Mouse (Mus musculus): ENCODE results near the gene Kdm4b. TPM values are rescaled to one million over a fixed set of nuclear protein-coding genes. Genes with fewer than 3 reads are reported as not detected.

Gene Kdm4b
- total and polyA plus RNA-seq, 3 experiments: 9.1 to 27.5 TPM; not detected in 1

DNA sequence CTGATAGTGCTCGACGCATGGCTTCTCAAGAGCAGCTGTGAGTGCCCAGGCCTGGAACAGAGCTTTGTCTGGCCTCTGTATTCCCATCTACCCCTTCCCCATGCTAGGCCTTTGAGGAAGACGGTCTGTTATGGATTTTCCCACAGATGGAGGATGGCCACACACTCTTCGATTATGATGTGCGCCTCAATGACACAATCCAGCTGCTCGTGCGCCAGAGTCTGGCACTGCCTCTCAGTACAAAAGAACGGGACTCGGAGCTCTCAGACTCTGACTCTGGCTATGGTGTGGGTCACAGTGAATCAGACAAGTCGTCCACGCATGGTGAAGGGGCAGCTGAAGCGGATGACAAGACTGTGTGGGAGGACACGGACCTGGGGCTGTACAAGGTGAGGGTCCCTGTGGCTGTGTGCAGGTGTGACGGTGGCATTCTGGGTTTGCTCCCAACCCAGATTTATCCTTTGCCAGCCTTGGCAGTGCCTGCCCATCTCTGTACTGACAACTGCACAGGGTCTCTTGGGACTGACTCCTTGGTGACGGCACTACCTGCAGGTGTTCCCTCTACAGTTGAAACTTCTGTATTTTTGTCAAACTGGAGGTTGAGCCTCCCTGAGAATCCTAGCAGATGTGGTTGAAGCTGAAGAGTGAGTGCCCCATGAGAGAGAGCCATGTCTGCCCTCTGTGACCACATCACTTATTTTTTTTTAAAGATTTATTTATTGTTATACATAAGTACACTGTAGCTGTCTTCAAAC, 16.5 kb upstream of the Kdm4b start:
- no peak overlapping the region for H3K4me3 ChIP-seq (ENCODE audit: control insufficient read depth in 1 of 2, insufficient read depth in 1 of 2, low read depth in 2 of 2, low read length in 2 of 2)
- H3K36me3 ChIP-seq (ENCODE audit: control insufficient read depth in 1 of 2, insufficient read depth in 2 of 2, low read length in 2 of 2): peaks cover 8 to 9% of the 10 kb centered on the region in 2 experiments
- no peaks in the 10 kb centered on the region for H3K27me3 ChIP-seq (ENCODE audit: control insufficient read depth in 1 of 2, insufficient read depth in 2 of 2, low read length in 2 of 2)
- H3K79me2 ChIP-seq (ENCODE audit: control insufficient read depth, insufficient read depth, low read length, poor library complexity): peaks cover 30% of the 10 kb centered on the region
- H3K27ac ChIP-seq (ENCODE audit: control insufficient read depth, low read depth, low read length): no peak overlapping the region
- DNase-seq (ENCODE audit: low read depth, low spot score): no peak
- peaks cover 0 to 9% of the 10 kb centered on the region in 2 experiments; a peak in 1 of 4 replicates for H3K4me1 ChIP-seq (ENCODE audit: control insufficient read depth in 1 of 2, insufficient read depth in 2 of 2, low read length in 2 of 2)
- H3K9ac ChIP-seq (ENCODE audit: control insufficient read depth, low read depth, low read length, poor library complexity, severe bottlenecking): no peak overlapping the region
- TF ChIP-seq MEF2A (IDR thresholded peaks at IDR 0.05; ENCODE audit: extremely low read depth, insufficient replicate concordance, low read depth, low read length, poor library complexity, severe bottlenecking) (no peak), POLR2A (IDR thresholded peaks at IDR 0.05; ENCODE audit: control insufficient read depth in 1 of 2, insufficient read depth in 1 of 2, low read depth in 1 of 2, low read length in 2 of 2, poor library complexity in 1 of 2) (0 out of 4 replicates have a peak, but pooled peaks of 1 of the 2 experiments have one; percentile 22)
- H3K9me3 ChIP-seq (replicated peaks; ENCODE audit: insufficient read depth, low read length): no peaks in the 10 kb centered on the region

DNA sequence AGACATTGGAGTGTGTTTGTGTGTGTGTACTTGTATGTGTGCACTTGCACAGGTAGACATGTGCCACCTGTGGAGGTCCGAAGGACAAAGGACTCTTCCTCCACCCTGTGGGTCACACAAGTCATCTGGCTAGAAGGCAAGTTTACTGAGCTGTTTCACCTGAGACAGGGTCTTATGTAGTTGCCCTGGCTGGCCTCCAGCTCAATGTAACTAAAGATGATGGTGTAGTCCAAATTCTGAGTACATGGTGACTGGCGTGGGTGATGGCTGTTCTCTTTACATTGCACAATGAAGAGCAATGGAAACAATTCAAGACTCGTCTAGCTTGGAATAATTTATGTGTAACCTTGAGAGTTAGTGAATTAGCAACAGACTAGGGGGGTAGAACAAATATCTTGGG, 1.4 kb upstream of the Kdm4b start:
- Histone ChIP-seq H3K36me3 (ENCODE audit: control insufficient read depth in 1 of 2, insufficient read depth in 2 of 2, low read length in 2 of 2) (peaks cover 0 to 13% of the 10 kb centered on the region in 2 experiments), H3K4me1 (ENCODE audit: control insufficient read depth in 1 of 2, insufficient read depth in 2 of 2, low read length in 2 of 2) (peaks cover 2 to 14% of the 10 kb centered on the region in 2 experiments), H3K27me3 (ENCODE audit: control insufficient read depth in 1 of 2, insufficient read depth in 2 of 2, low read length in 2 of 2) (no peaks in the 10 kb centered on the region), H3K9me3 (replicated peaks; ENCODE audit: insufficient read depth, low read length) (no peaks in the 10 kb centered on the region), H3K79me2 (ENCODE audit: control insufficient read depth, insufficient read depth, low read length, poor library complexity) (peaks cover 14% of the 10 kb centered on the region), H3K4me3 (ENCODE audit: control insufficient read depth in 1 of 2, insufficient read depth in 1 of 2, low read depth in 2 of 2, low read length in 2 of 2) (no peak overlapping the region; a peak in 1 of 4 replicates), H3K9ac (ENCODE audit: control insufficient read depth, low read depth, low read length, poor library complexity, severe bottlenecking) (0 out of 2 replicates have a peak overlapping the region, but pooled peaks have one; percentile 4), H3K27ac (ENCODE audit: control insufficient read depth, low read depth, low read length) (no peak overlapping the region)
- TF ChIP-seq NELFE (IDR thresholded peaks at IDR 0.05; ENCODE audit: low read depth, low read length): no peak
- no peak; the same call in 1 of the 2 replicates for TF ChIP-seq POLR2AphosphoS2 (IDR thresholded peaks at IDR 0.05; ENCODE audit: low read length)
- TF ChIP-seq USF1 (IDR thresholded peaks at IDR 0.05; ENCODE audit: low read depth, low read length): no peak
- TF ChIP-seq JUND (IDR thresholded peaks at IDR 0.05; ENCODE audit: low read depth, low read length): no peak
- TF ChIP-seq ZNF384 (IDR thresholded peaks at IDR 0.05; ENCODE audit: low read depth, low read length): no peak
- no peak for TF ChIP-seq MYB (IDR thresholded peaks at IDR 0.05; ENCODE audit: low read depth, low read length)
- no peak for TF ChIP-seq E2F4 (IDR thresholded peaks at IDR 0.05; ENCODE audit: borderline replicate concordance, low read depth, low read length)
- TF ChIP-seq MXI1 (IDR thresholded peaks at IDR 0.05; ENCODE audit: low read depth, low read length): no peak
- no peak for TF ChIP-seq ELF1 (IDR thresholded peaks at IDR 0.05; ENCODE audit: low read depth, low read length)
- TF ChIP-seq MYC (IDR thresholded peaks at IDR 0.05; ENCODE audit: low read depth, low read length): no peak
- no peak for TF ChIP-seq ZMIZ1 (IDR thresholded peaks at IDR 0.05; ENCODE audit: low read depth, low read length)
- TF ChIP-seq TBP (IDR thresholded peaks at IDR 0.05; ENCODE audit: low read depth, low read length): no peak
- no peak for TF ChIP-seq SMC3 (IDR thresholded peaks at IDR 0.05; ENCODE audit: low read depth, low read length)
- TF ChIP-seq RAD21 (IDR thresholded peaks at IDR 0.05; ENCODE audit: low read depth, low read length): no peak
- no peak for TF ChIP-seq EP300 (IDR thresholded peaks at IDR 0.05; ENCODE audit: low read depth in 1 of 2, low read length in 2 of 2)
- TF ChIP-seq ZC3H11A (IDR thresholded peaks at IDR 0.05; ENCODE audit: low read depth, low read length): no peak
- DNase-seq (ENCODE audit: low read depth, low spot score): peak; percentile 50

Measured in MEL (cell line).